Mouse (Mus musculus) myocyte (in vitro differentiated cells): ENCODE data around the gene Gpcpd1.

Source experiments
- E2F4 ChIP-seq: IDR thresholded peaks from one replicate; pipeline ENCODE4 v1.6.1; 2011; ENCODE audit warnings: mild to moderate bottlenecking, control low read depth, moderate library complexity; ENCODE audit not compliant: insufficient read depth
- MAX ChIP-seq: IDR thresholded peaks from one replicate; pipeline ENCODE4 v1.6.1; 2011; ENCODE audit warnings: low read depth, mild to moderate bottlenecking, control low read depth
- MYOG ChIP-seq, 3 experiments: IDR thresholded peaks; one replicate each; pipeline ENCODE4 v1.6.1; 2011; ENCODE audit warnings: control low read depth in 2 of 3, low read depth in 2 of 3, mild to moderate bottlenecking in 2 of 3; ENCODE audit not compliant: insufficient read length in 2 of 3, control insufficient read depth in 1 of 3, insufficient read depth in 1 of 3
- POLR2A ChIP-seq: IDR thresholded peaks from one replicate; pipeline ENCODE4 v1.6.1; 2011; ENCODE audit warnings: low read depth, mild to moderate bottlenecking, control low read depth, moderate library complexity; ENCODE audit not compliant: insufficient read length
- POLR2AphosphoS2 ChIP-seq: IDR thresholded peaks from one replicate; pipeline ENCODE4 v1.6.1; 2011; ENCODE audit warnings: low read depth, control low read depth; ENCODE audit not compliant: insufficient read length
- SRF ChIP-seq: IDR thresholded peaks from one replicate; pipeline ENCODE4 v1.6.1; 2011; ENCODE audit warnings: low read depth; ENCODE audit not compliant: control insufficient read depth, insufficient read length
- TCF12 ChIP-seq: IDR thresholded peaks from one replicate; pipeline ENCODE4 v1.6.1; 2011; ENCODE audit warnings: mild to moderate bottlenecking, control low read depth; ENCODE audit not compliant: poor library complexity, insufficient read depth, severe bottlenecking
- TCF3 ChIP-seq: IDR thresholded peaks from one replicate; pipeline ENCODE4 v1.6.1; 2011; ENCODE audit warnings: low read depth, control low read depth; ENCODE audit not compliant: insufficient read length
- USF1 ChIP-seq: IDR thresholded peaks from one replicate; pipeline ENCODE4 v1.6.1; 2011; ENCODE audit warnings: low read depth, mild to moderate bottlenecking, control low read depth, moderate library complexity

DNA sequence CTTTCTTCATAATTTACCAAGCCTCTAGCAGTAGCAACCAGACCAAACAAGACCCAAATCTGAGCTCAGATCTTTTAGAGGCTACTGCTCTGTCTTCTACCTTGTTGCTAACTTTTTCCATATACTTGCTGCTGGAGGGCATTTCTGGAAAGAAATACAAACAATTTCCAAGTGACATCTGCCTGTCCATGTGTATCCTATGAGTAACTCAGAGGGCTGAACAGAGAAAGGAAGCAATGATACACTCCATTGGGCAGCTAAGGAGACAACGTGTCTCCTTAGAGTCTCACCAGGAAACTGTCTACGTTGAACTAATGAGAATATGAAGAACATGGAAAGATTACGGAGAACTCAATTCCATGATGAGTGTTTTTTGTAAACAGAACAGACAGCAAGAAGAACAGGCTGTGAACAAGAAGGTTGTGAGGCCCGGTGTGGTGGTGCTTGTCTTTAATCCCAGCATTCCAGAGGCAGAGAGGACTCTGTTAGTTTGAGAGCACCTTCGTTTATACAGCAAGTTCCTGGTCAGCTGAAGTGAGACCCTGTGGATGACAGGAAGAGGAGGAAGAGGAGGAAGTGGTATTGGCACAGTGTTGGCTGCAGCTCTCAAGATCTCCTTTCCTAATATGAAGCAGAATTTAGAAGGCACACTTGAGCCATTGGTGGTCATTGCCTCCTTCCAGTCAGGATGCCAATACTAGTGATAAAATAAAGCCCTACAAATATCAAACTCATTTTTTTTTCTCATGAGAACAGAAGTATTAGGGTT is 18.4 kb upstream of the Gpcpd1 start:
- TF ChIP-seq E2F4 (no peak), POLR2A (no peak), TCF12 (no peak), USF1 (no peak), MAX (no peak), MYOG (IDR thresholded peaks at IDR 0.05; ENCODE audit: control insufficient read depth in 1 of 3, insufficient read depth in 1 of 3, insufficient read length in 2 of 3, low read depth in 2 of 3) (no peak), POLR2AphosphoS2 (no peak), SRF (no peak), TCF3 (no peak)
